Mouse (Mus musculus) spleen, adult 2 months (tissue): Measurements from ENCODE around the gene Nectin4.

ENCODE experiments used
- CTCF ChIP-seq: fragments of 200-500 bp; IDR thresholded peaks from 2 replicates; pipeline ENCODE4 v1.5.1; 2011; ENCODE audit warnings: mild to moderate bottlenecking, inconsistent platforms; ENCODE audit not compliant: insufficient read depth, insufficient read length, insufficient replicate concordance; ENCODE audit errors: extremely low read depth
- POLR2A ChIP-seq: fragments of 200-500 bp; IDR thresholded peaks from 2 replicates; pipeline ENCODE4 v1.6.1; 2011; ENCODE audit warnings: low read depth, low read length, inconsistent platforms

GRCm38 (mm10) chr1:171385171-171385570, 15.3 kb downstream of the Nectin4 start:
- TF ChIP-seq CTCF (no peak), POLR2A (no peak)
